Mouse (Mus musculus) liver, adult 2 months (tissue): ENCODE results near the gene Limd2.

ENCODE experiments used
- CTCF ChIP-seq: fragments of 200-500 bp; IDR thresholded peaks from 2 replicates; pipeline ENCODE4 v1.5.1; 2011; ENCODE audit warnings: low read depth, low read length, control low read depth
- POLR2A ChIP-seq: fragments of 200-500 bp; IDR thresholded peaks from 2 replicates; pipeline ENCODE4 v1.6.1; 2011; ENCODE audit warnings: low read length, control low read depth; ENCODE audit not compliant: insufficient read depth; ENCODE audit errors: extremely low read depth

DNA sequence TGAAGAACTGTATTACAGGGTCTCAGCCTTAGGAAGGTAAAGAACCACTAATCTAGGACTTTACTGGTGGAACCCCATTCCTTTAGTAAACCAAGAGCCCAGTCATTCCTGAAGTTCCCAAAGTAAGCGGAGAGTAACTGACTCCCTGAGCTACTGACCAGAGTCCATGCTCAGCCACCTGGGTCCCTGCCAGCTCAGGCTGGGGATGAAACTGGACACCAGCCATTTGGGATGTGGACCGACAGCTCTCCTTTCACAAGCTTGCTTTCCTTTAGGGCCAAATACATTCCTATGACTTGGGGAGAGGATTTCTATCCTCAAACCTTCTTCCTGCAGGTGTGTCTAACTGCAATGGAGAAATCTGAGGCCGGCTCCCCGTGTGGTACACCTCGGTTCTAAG lies 13.7 kb upstream of the Limd2 start:
- TF ChIP-seq CTCF (no peak), POLR2A (no peak)
